Mouse (Mus musculus): Measurements from ENCODE around the gene Carmil1. TPM values are rescaled to one million over a fixed set of nuclear protein-coding genes. Genes with fewer than 3 reads are reported as not detected.
"Not testable (repeated sequence)": the region's sequence is repeated elsewhere in the genome, so short reads cannot be mapped to it uniquely, and the experiment has no call there.

Gene Carmil1
- total RNA-seq, 4 experiments from 2014 or later: 39.0 to 50.9 (median 43.6) TPM

DNA sequence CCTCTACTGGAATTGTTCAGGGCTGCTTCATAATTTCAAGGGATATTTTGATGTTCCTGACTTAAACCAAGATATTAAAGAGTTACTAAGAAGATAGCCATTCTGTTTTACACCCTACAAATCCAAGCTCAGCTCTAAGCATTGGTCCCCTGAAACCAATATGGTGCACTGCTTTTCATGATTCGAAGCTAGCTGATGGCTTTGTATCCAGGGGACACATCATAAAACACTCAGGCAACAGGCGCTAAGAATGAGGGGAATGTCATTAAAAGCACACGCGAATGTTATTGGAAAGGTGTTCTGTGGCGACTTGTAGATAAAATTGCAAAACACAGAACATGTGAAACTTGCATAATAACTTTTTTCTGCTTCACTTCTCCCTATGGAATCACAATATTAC lies 174.8 kb downstream of the Carmil1 start:
- no peak for DNase-seq (ENCODE audit: low spot score in 2 of 2)

DNA sequence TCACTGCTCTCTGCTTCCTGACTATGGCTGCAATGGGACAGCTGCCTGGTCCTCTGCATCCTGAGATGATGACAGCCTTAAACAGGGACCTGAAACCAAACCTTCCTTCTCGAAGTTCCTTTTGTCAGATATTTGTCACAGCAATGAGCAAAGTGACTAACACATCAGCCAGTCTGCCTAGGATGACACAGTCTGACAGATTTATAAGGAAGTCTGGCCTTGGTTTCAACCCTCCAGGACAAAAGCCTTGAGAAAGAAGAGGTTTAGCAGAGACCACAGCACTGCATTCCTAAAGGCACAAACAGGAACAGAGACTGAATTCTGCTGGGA lies 175.3 kb downstream of the Carmil1 start:
- DNase-seq (ENCODE audit: low spot score in 2 of 2): no peak

DNA sequence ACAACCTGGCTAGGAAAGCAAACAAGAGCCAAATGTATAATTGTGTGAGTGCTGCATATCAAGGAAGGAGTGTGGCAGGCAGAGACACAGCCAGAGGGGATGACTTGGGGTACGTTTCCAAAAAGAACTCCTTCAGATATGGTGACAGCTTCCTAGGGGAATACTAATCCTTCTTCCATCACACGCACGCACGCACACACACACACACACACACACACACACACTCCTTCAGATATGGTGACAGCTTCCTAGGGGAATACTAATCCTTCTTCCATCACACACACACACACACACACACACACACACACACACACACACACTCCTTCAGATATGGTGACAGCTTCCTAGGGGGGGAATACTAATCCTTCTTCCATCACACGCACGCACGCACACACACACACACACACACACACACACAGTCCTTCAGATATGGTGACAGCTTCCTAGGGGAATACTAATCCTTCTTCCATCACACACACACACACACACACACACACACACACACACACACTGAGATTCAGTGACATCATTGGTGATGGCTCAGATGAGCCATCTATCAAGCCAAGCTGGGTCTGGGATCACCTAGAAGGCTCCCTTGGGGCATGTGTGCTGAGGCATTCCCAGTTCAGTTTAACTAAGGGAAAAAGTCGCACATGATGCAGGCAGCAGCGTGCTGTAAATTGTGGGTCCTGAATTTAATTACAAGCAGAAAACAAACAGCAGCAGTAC lies 175.8 kb downstream of the Carmil1 start:
- DNase-seq (ENCODE audit: low spot score in 2 of 2): not testable (repeated sequence)

DNA sequence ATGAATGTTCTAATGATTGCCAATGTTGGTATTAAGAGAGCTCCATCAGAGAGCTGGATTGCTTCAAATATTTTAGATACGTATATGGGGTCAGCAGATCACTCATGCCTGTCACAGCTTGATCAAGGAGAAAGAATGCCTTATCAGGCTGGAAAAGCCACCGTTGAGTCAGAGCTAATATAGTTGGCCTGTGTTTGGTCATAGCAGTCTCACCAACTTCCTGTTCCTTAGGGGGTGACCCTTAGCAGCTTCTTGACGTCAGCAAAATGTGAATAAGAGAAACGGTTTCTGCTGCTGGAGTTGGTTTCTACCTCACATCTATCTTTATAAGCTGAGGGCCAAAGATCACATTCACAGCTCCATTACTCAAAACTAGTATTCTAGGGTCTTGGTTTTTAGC lies 176.6 kb downstream of the Carmil1 start:
- no peak for DNase-seq (ENCODE audit: low spot score in 2 of 2)

DNA sequence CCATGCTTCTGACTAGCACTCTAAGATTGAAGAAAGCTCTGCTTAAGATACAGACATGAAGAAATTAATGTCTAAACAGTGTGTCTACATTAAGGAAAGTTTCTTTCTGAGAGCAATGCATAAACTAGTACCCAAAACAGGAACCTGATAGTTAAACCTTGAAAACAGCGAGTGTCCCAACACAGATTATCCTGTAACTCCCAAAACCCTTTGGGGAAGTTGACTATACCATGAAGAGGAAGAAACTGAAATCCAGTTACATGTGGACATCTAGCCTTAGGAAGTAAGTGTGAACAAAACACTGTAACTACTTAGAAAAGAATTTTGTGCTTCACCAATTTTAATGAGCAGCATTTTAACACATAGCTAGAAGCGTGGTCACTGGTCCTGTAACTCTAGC lies 177.4 kb downstream of the Carmil1 start:
- no peak for DNase-seq (ENCODE audit: low spot score in 2 of 2)

DNA sequence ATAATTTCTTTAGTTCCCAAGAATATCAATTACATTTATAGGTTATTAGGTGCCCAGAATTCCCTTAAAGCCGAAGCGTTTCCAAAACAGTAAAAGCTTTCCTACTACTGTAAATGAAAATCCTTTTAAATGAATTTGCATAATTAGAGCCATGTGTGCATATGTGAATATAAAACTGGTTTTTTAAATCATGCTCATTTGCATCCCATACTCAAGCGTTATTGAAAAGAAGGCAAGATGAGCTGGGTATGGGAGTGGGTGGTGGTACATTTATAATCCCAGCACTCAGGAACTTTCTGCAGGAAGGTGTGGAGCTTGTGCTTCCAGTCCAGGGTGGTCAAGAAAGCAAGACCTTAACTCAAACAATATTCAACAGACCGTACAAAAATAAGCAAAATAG lies 178.3 kb downstream of the Carmil1 start:
- no peak for DNase-seq (ENCODE audit: low spot score in 2 of 2)

DNA sequence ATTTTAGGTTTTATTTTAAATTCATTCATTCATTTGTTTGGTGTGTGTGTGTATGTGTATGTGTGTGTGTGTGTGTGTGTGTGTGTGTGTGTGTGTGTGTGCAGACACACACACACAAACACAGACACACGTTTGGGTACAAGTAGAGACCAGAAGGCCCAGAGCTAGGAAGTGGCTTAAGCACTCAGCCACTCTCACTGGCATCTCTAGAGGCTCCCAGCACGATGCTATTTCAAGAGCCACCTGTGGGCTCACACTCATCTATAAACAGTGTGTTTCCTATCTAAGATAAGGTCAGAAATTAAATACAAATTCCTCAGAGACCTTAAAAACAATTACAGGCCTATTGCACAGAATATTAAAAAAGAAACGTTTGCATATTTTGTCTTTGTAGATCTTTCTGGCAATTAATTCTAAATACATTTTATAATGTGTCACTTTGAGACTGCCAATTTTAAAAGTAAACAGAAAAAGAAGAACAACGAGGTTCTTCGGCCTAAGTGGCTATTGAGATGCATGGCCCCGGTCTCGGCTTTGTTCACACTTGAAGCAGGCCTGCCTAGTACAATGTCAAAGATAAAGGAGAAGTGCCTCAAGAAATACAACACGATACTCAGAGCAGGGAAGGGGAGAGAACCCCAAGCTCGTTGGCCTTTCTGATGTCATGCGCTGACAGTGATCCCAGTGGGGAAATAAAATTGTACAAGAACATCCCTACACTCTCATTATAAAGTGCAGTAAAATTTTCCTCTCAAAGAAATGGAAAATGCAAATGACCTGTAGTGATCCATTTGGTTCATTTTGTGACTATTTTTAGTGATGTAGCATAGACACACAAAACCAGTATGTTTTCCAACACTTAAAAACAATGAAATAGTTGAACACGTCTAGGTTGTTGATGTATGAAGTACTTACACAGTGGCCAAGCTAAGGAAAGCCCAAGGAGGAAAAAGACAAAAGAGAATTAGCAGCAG lies 179.2 kb downstream of the Carmil1 start:
- DNase-seq (ENCODE audit: low spot score in 2 of 2): no peak

DNA sequence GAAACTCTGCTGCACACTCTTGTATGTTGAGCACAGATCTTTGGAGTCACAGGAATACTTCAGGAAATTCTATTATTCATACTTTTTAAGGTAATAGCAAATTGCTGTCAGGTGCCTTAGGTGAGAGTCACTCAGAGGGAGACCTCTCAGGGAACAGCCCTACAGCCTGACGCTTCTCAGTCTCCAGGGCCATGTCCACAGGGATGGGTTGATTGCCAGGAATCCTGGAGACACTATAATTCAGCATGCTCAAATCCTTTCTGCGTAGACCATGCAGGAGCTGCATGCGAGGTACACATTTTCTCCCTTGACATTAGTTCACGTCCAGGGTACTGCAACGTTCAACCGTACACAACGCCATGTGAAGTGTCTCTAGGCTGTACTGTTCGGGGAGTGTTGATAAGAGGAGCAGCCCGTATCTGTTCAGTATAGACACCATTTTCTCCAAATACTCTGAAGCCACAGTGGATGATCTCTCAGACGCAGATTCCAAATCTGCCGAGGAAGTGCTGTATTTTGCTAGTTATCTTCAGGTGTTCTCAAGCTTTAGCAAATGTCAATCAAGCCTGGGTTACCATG lies 180.0 kb downstream of the Carmil1 start:
- no peak for DNase-seq (ENCODE audit: low spot score in 2 of 2)

DNA sequence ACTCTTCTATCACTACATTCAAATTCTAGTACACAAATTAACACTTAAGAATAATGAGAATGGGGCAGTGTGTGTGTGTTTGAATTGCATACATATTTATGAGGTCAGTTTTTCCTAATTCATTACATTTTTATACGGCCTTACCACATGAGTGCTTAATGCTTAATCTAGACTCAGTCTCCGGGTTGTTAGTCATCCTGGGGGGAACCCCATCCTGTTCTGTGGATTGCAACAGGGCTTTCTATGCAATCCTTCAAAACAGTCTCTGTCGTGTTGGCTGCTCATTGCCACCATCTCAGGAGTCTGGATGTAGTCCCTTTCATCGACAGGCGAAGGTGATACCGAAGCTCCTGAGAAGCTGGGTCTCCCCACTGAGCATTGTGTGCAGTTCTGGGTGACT lies 184.0 kb downstream of the Carmil1 start:
- no peak for DNase-seq (ENCODE audit: low spot score in 2 of 2)

DNA sequence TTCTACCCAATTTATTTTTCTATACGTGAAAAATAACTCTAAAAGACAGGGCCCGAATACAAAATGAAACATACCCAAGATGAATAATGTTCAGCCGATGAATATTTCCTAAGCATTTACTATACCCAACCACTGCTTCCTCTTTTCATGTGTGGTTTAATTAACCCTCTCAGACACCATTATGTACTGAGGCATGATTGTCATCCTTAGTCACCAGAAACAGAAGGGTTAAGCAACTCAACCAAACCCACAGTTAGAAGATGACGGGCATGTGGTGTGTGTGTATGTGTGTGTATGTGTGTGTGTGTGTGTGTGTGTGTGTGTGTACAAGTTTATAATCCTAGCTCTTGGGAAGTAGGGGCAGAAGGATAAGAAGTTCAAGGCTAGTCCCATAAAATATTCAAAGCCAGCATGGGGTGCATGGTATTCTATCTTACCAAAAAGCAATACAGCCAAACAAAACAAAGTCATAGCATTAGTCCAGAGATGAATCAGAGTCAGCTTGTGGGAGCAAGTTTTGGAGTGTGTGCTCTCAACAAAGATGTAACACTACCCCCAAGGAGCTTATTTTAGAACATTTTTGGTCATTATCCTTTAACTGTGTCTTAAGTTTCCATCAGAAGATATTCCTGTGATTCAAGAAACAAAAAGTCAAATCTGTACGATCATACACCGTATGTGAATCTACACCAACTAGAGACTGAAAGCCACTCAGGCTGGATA lies 185.6 kb downstream of the Carmil1 start:
- no peak for DNase-seq (ENCODE audit: low spot score in 2 of 2)

DNA sequence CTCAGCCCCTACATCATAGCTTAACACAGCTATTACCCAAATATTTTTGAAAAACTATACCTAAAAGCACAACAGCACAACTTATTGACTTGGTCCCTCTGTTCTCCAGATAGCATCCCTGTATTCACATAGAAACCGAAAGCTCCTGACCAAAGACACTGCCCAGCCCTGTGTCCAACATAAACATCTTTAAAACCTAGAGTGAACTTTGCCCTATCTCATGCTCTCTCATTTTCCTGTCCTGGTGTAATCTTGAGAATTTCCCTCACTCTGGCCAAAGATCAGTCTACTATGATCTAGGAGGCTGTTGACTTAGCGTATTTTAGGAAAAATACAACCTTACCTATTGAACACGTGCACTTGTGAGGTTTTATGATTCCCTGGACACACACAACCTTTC lies 187.5 kb downstream of the Carmil1 start:
- no peak for DNase-seq (ENCODE audit: low spot score in 2 of 2)

DNA sequence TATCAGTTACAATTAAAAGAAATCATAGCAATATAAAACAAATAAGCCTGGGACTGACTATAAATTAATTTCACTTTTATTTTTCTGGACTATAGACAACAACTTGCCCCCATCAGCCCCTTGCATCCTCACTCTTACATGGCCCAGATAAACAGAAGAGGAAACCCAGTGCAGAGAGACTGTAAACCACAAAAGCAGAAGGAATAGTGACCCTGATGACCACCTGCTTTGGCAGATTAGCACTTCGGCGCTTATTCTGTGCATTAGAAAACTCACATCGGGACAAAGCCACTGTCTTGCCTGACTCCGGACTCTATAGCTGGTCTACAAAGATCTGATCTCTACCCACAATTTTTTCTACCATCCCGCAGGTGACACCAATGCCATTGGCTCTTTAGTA lies 188.5 kb downstream of the Carmil1 start:
- no peak for DNase-seq (ENCODE audit: low spot score in 2 of 2)

DNA sequence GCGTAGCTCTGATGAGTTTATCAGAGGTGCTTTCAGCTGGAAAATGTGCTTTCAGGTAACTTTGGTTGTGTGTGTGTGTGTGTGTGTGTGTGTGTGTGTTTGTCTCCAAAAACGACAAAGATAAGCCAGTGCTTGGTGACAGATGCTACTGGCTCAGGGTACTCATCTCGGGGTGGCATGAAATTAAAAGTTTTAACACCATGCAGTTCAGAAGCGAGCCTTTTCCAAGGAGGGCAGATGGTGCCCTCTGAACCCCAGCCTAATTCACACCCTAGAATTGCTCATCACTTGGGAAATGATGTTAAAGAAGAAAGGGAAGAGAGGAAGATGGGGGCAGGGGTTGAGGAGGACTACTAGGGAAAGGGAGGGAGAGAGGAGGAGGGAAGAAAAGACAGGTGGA lies 198.4 kb downstream of the Carmil1 start:
- no peak for DNase-seq (ENCODE audit: low spot score in 2 of 2)

DNA sequence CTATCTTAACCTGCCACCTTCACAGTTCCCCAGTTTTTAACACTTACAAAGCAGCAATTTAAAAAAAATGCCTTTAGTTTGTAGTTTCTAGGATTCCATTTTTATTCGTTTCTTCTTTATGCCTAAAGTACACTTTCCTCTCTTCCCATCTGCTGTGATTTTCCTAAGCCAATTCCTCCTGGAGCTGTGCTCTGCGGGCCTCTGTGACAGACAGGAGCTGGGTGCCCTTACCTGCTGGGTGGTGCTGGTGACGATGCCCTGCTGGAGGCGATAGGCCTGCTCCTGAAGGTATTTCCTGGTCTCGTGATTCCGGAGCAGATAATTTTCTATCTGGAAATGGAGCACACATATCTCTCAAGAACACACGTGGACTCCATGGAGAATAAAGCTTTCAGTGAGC lies 198.9 kb downstream of the Carmil1 start:
- no peak for DNase-seq (ENCODE audit: low spot score in 2 of 2)

DNA sequence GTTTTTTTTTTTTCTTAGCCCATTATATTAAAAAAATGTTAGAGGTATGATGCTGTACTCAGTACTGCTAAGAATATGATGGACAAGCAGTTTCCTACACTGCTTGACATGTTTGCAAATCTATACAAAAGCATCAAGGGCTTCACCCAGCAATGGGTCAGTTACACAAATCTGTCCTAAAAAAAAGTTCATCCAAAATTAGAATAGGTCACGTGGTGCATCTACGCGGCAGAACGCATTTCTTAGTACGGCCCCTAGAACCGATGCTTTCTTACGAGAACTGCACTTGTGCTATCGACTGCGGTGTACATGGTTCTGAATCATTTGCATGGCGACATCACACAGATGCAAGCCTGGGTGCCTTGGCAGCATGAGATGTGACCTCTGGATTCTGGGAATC lies 208.0 kb downstream of the Carmil1 start:
- DNase-seq (ENCODE audit: low spot score in 2 of 2): no peak

DNA sequence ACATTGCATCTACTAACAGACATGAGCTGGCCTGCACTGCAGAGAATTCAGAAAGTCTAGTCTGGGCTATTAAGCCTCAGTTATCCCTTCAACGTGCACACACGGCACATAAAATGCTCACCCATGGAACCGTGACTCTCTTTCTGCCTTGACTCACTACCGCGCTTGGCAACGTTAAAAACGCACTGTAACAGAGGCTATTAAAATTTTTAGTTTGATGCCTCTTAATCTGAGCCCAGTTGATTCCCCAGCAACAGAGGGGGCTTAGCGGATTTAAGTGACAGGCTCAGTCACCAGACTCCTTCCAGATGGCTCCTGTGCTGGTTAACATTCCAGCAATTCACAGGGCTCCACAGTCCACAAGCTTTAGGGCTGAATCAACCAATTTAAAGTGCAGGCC lies 213.0 kb downstream of the Carmil1 start:
- DNase-seq (ENCODE audit: low spot score in 2 of 2): peak; percentile 17 to 18

DNA sequence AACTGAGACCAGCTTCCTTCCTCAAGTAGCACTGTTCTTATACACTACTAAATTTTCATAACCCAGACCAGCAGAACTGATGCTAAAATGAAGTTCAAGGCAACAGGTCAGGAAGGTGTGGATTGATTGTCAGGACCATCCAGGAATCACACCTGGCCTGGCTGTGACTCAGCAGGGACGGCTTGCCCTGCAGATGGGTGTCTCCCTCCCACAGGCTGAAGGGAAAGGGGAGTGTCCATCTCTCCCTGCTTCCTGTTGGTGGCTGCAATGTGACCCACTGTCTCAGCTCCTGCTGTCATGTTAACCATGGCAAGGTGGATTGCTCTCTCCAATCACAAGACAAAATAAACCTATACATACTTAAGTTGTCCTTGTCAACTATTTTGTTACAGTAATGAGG lies 215.1 kb downstream of the Carmil1 start:
- no peak for DNase-seq (ENCODE audit: low spot score in 2 of 2)

DNA sequence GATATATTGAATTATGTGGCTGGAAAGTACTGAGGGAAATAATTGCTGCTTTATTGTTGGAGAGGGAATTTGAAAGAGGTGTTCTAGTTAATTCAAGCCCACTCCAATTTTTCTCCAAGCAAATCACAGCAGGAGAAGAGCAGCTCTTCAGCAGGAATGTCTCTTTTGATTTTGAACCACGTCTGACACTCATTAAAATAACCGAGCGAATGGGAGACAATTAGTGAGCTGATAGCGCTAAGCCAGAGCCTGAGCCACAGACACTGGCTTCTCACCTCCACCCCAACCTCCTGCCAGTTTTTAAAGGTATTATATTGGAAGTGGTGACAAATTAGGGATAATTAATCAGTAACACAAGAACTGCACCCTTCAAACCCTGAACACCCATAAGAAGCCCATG lies 217.8 kb downstream of the Carmil1 start:
- no peak for DNase-seq (ENCODE audit: low spot score in 2 of 2)

DNA sequence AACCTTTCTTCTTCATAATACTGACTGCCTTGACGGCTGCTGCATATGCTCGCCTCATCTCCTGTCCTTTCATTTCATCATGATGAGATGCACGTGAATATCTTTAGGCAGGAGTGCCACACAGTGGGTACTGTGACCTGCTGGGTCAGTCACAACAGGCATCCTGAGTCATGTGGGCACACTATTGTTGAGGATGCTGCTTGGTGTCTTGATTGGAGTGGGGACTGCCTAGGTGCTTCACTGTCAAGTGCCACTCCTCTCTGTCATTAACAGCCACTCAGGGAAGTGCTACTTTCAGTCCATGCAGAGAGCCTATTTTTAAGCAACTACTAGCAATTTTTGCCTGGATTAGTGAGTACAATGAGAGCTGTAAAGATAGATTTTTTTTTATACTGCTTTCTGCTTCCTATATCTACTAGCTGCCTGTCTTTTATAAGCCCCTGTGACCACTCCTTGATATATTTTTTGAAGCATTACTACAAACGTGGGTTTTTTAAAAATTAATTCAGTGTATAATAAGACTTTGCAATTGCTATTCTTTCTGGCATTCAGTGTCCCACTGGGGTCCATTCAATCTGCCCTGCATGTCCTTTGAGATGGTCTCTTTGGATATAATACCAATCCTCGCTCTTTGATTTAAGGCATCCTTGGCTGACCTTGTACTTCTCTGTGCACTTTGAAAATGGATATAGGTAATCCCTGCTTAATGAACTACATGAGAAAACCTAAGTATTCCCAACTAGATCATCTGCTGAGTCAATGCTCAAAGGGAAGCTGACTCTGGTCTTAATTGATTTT lies 225.3 kb downstream of the Carmil1 start:
- no peak for DNase-seq (ENCODE audit: low spot score in 2 of 2)

DNA sequence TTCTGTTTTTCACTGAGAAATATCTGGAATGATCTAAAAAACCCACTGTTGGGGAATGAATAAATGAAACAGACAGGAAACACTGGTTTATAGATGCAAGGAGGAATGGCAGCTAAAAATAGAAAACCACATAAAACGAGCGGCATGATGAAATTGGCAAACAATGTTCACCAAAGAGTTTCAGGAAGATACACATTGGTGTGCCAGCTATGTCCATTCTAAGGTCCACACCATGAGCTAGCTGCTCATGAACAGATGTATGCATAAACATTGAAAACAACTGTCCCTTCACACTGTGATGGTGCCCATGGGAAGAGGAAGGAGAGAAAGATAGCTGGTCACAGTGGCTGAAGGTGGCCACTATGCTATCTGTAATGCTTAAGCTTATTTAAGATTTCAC lies 229.1 kb downstream of the Carmil1 start:
- DNase-seq (ENCODE audit: low spot score in 2 of 2): no peak

DNA sequence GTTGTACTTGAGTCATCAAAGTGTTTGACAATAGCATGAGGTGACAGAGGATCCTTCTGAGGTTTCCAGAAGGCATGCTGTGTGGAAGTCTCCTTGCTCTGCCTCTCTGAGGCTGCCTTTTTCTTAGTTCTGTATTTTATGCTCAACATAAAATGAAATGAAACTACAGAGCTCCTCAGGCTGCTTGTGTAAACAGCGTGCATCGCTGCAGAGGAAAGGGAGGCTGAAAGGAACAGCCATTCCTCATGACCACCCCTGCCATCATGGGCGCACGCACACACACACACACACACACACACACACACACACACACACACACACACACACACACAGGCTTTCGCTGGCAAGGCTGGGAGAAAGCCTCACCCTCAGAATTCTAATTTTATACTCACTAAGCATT lies 230.3 kb downstream of the Carmil1 start:
- no peak for DNase-seq (ENCODE audit: low spot score in 2 of 2)

All from layer of hippocampus, adult 8-10 months (tissue).